Mouse (Mus musculus) embryonic fibroblast, embryonic 13.5 days (primary cell): ENCODE results near the gene Gm9913.

ENCODE experiments used
- CTCF ChIP-seq: IDR thresholded peaks from 2 replicates; pipeline ENCODE4 v1.5.1; 2011; ENCODE audit warnings: mild to moderate bottlenecking, control low read depth, low read length, moderate library complexity, borderline replicate concordance; ENCODE audit not compliant: insufficient read depth
- POLR2A ChIP-seq: IDR thresholded peaks from 2 replicates; pipeline ENCODE4 v1.6.1; 2011; ENCODE audit warnings: low read depth, mild to moderate bottlenecking, control low read depth, low read length, moderate library complexity

DNA sequence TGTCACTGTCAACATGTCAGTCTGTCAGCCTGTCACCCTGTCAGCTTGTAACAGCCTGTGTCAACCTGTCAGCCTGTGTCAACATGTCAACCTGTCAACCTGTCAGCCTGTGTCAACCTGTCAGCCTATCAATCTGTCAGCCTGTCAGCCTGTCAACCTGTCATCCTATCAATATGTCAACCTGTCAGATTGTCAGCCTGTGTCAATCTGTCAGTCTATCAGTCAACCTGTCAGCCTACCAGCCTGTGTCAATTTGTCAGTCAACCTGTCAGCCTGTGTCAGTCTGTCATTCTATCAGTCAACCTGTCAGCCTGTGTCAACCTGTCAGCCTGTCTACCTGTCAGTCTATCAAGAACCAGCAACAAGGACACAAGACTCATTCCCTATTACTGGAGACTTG is 3.4 kb upstream of the Gm9913 start:
- TF ChIP-seq CTCF (no peak), POLR2A (no peak)
